Mouse (Mus musculus): Measurements from ENCODE around the gene Capn9. TPM values are rescaled to one million over a fixed set of nuclear protein-coding genes. Genes with fewer than 3 reads are reported as not detected.

The Capn9 gene
- polyA plus RNA-seq, 1 experiment from 2014 or later, result 0.07 TPM

- no peak overlapping the region for H3K4me3 ChIP-seq (replicated peaks)
- no peaks in the 10 kb centered on the region for H3K9me3 ChIP-seq
- no peaks in the 10 kb centered on the region for H3K27me3 ChIP-seq
- no peak overlapping the region for H3K9ac ChIP-seq (replicated peaks)
- H3K4me2 ChIP-seq (replicated peaks), result no peak overlapping the region
- 73% methylated on average over 1 of the region's 1 CpGs for WGBS
- H3K36me3 ChIP-seq, result peaks cover 95% of the 10 kb centered on the region
- no peak overlapping the region for H3K27ac ChIP-seq
- no peaks in the 10 kb centered on the region for H3K4me1 ChIP-seq (replicated peaks)
- no peak for ATAC-seq
Measured at GRCm38 (mm10) chr8:124548187-124548586, 27.7 kb upstream of the Capn9 start.

DNA sequence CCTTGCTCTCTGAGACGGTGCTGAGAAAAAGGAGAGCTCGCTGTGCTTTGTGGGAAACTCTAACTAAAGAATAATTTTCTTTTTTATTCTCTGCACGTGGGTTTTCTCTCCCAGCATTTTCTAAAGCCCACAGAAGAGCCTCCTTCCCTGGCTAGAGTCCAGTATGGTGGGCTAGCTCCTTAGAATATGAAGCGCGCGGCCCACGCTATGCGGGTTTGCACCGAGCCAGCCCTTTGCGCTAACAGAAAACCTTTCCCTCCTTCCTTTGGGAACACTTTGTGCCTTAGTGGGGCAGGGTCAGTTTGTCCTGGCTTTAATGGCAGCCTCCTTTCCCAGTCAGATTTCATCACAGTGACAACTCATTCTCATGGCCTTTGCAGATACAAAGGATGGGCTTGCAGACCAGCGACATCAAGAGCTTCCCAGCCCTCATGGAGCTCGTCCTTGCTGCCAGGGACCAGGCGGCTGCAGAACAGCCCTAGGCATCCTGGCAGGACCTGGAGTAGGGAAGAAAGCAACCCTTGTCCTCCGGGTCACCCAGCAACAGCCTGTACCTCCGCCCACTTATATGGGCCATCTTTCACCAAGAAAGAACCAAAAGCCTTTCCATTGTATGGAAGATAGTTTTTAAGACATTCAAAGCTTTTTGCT, 24.8 kb upstream of the Capn9 start:
- Histone ChIP-seq H3K9me3 (no peaks in the 10 kb centered on the region), H3K9ac (replicated peaks) (no peak overlapping the region), H3K4me3 (replicated peaks) (no peak overlapping the region), H3K27ac (no peak overlapping the region), H3K4me2 (replicated peaks) (no peak overlapping the region), H3K27me3 (no peaks in the 10 kb centered on the region), H3K4me1 (replicated peaks) (no peaks in the 10 kb centered on the region; the same call in 1 of the 2 replicates), H3K36me3 (peaks cover 67% of the 10 kb centered on the region)
- no peak for ATAC-seq
- WGBS, result 94% methylated on average over 15 of the region's 15 CpGs

DNA sequence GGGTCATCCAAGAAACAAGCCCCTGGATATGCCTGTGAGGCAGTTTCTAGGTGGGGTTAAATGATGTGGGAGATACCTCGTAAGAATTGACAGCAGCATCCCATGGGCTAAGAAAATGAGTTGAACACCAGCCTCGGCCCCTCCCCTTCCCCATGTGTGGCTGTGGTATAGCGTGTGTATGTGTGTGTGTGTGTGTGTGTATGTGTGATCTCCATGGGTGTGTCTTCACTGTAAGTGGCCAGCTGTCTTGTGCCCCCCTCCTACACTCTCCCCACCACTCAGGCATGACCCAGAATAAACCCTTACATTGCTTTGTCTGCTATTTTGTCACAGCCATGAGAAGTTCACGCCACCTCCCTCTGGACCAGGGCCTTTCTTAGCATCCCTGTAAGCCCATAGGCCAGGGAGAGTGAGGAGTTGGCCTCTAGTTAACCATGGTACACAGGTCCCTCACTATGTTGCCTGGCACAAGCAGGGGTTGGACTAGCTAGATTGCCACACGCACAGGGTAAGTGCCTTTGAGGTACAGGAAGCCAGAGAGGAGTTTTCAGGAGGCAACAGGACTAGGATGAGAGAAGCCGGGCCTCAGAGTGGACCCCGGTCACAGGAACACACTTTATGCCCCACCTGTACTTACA, 20.7 kb upstream of the Capn9 start:
- Histone ChIP-seq H3K4me2 (replicated peaks) (no peak overlapping the region), H3K4me3 (replicated peaks) (no peak overlapping the region), H3K27ac (no peak overlapping the region), H3K4me1 (replicated peaks) (peaks cover 14% of the 10 kb centered on the region), H3K9me3 (no peaks in the 10 kb centered on the region), H3K9ac (replicated peaks) (no peak overlapping the region), H3K27me3 (no peaks in the 10 kb centered on the region), H3K36me3 (peaks cover 28% of the 10 kb centered on the region)
- ATAC-seq, result no peak
- WGBS, result 93% methylated on average over 7 of the region's 7 CpGs

DNA sequence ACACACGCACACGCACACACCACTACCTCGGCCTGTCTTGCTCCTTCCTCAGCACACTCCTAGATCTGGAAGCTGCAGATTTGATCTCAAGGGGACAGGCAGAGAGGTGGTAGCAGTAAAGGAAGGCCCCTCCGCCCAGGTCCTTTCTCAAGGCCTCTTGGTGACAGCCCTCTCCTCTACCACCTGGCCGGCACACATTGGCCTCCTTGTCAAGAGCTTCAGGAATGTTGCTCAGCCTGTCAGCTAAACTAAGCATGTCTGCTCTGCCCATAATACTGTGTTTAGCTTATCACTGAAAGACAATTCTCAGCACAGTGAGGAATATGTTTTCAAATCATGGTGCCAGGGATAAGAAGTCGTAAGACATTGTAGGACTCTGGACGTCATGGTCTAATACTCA, 19.7 kb upstream of the Capn9 start:
- Histone ChIP-seq H3K4me3 (replicated peaks) (no peak overlapping the region), H3K9ac (replicated peaks) (no peak overlapping the region), H3K27me3 (no peaks in the 10 kb centered on the region), H3K4me1 (replicated peaks) (peaks cover 14% of the 10 kb centered on the region), H3K36me3 (peaks cover 19% of the 10 kb centered on the region), H3K27ac (peak overlapping the region; percentile 22; the same call in 1 of the 2 replicates), H3K4me2 (replicated peaks) (no peak overlapping the region), H3K9me3 (no peaks in the 10 kb centered on the region)
- 79% methylated on average over 7 of the region's 7 CpGs for WGBS
- no peak for ATAC-seq

DNA sequence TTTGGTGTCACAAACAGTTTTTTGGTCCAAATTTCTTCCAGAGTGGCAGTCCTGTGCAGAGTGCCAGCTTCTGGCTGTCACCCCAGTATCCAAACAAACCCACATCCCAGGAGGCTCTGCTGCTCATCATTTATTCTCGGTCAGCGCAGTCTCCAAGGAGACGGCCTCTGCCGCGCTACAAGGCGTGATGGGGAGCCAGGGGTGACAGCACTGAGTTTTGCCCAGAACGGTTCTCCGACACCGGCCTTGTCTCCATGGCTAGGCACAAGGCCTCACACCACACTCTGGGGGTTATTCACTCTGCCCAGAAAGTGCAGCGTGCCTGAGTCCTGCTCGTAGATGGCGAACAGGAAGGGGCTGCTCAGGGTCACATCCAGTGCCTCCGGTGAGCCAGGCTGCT, 19.3 kb upstream of the Capn9 start:
- Histone ChIP-seq H3K9me3 (no peaks in the 10 kb centered on the region), H3K4me1 (replicated peaks) (peaks cover 14% of the 10 kb centered on the region), H3K4me3 (replicated peaks) (no peak overlapping the region), H3K27ac (no peak overlapping the region; the same call in 1 of the 2 replicates), H3K9ac (replicated peaks) (0 out of 2 replicates have a peak overlapping the region, but pooled peaks have one; percentile 28), H3K36me3 (peaks cover 14% of the 10 kb centered on the region), H3K4me2 (replicated peaks) (no peak overlapping the region), H3K27me3 (no peaks in the 10 kb centered on the region)
- ATAC-seq, result peak; percentile 66
- 58% methylated on average over 13 of the region's 13 CpGs for WGBS

GRCm38 (mm10) chr8:124557476-124557875, 18.4 kb upstream of the Capn9 start:
- Histone ChIP-seq H3K4me2 (replicated peaks) (no peak overlapping the region), H3K9me3 (no peaks in the 10 kb centered on the region), H3K27me3 (no peaks in the 10 kb centered on the region), H3K9ac (replicated peaks) (0 out of 2 replicates have a peak overlapping the region, but pooled peaks have one; percentile 2), H3K4me3 (replicated peaks) (no peak overlapping the region), H3K36me3 (peaks cover 6% of the 10 kb centered on the region), H3K27ac (no peak overlapping the region), H3K4me1 (replicated peaks) (peaks cover 14% of the 10 kb centered on the region)
- ATAC-seq, result no peak
- WGBS, result 67% methylated on average over 5 of the region's 5 CpGs

- Histone ChIP-seq H3K9me3 (no peaks in the 10 kb centered on the region), H3K9ac (replicated peaks) (no peak overlapping the region), H3K4me3 (replicated peaks) (no peak overlapping the region), H3K27me3 (no peaks in the 10 kb centered on the region), H3K4me1 (replicated peaks) (no peaks in the 10 kb centered on the region), H3K36me3 (no peaks in the 10 kb centered on the region), H3K4me2 (replicated peaks) (no peak overlapping the region), H3K27ac (no peak overlapping the region)
- ATAC-seq, result no peak
- WGBS, result 83% methylated on average over 6 of the region's 6 CpGs
Measured at GRCm38 (mm10) chr8:124567126-124567525, 8.8 kb upstream of the Capn9 start.

- Histone ChIP-seq H3K36me3 (no peaks in the 10 kb centered on the region), H3K27ac (no peak overlapping the region), H3K4me1 (replicated peaks) (no peaks in the 10 kb centered on the region), H3K9me3 (no peaks in the 10 kb centered on the region), H3K4me3 (replicated peaks) (no peak overlapping the region), H3K4me2 (replicated peaks) (no peak overlapping the region), H3K27me3 (no peaks in the 10 kb centered on the region), H3K9ac (replicated peaks) (no peak overlapping the region)
- WGBS, result 94% methylated on average over 3 of the region's 3 CpGs
- ATAC-seq, result no peak
Measured at GRCm38 (mm10) chr8:124567584-124567983, 8.3 kb upstream of the Capn9 start.

DNA sequence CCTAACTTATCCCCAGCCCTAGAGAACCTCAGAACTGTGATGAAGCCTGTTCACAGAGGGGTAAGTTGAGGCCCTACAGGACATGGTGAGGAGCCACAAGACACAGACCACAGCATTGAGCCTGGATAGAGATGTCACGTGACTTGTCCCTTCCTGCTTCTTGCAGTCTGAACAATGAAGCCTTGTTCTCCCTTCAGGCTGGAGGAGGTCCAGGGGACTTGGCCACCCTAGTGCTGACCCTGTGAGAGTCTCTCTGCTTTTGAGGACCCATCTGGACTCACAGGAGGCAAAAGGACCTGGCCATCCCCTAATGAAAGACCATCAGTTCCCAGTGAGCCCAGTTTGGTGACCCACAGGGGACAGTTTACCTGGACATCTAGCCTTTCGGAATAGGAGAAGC, 6.8 kb upstream of the Capn9 start:
- Histone ChIP-seq H3K27me3 (no peaks in the 10 kb centered on the region), H3K9ac (replicated peaks) (no peak overlapping the region), H3K27ac (no peak overlapping the region), H3K4me1 (replicated peaks) (no peaks in the 10 kb centered on the region), H3K9me3 (no peaks in the 10 kb centered on the region), H3K4me2 (replicated peaks) (no peak overlapping the region), H3K36me3 (no peaks in the 10 kb centered on the region), H3K4me3 (replicated peaks) (no peak overlapping the region)
- 78% methylated on average over 2 of the region's 2 CpGs for whole genome bisulfite sequencing
- ATAC-seq, result no peak

GRCm38 (mm10) chr8:124569593-124569992, 6.3 kb upstream of the Capn9 start, which contains the start of gene Agt:
Gene Agt, minus strand, starts transcription at chr8:124569706.
- Histone ChIP-seq H3K4me3 (replicated peaks) (no peak within 1 kb of the TSS), H3K4me2 (replicated peaks) (no peak within 1 kb of the TSS), H3K9ac (replicated peaks) (no peak within 1 kb of the TSS), H3K27ac (no peak within 1 kb of the TSS), H3K4me1 (replicated peaks) (no peaks in the 10 kb centered on the region), H3K9me3 (no peaks in the 10 kb centered on the region), H3K27me3 (no peaks in the 10 kb centered on the region), H3K36me3 (no peaks in the 10 kb centered on the region)
- no peak for ATAC-seq
- 83% methylated on average over 2 of the region's 2 CpGs for WGBS

DNA sequence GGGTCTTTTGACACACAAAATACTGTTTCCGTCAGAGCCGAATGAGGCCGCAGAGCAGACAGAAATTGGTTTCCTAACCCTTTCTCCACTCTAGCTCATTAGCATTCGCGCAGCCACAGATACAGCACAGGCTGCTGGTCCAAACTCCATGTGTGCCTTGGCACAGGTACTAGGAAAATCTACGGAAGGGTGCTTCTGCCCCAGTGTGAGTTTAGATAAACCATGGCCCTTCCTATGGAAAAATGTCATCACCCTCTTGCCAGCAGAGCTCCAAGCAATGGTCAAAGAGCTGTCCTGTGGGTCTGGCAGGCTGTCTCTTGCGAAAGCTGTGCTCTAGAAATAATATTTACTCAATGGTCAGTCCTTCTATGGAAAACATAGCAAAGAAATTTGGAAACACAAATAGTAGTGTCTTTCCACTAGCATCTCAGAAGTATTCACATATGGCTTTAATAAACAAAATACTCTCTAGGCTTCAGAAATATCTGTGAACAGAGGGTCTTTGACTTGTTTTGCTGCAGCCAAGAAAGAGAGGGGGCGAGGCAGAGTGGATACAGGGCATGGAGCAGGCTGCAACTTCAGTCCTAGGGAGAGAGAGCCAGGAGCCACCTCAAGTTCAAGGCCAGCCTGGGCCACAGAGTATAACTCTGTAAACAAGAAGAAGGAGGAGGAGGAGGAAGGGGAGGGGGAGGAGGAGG, 4.0 kb upstream of the Capn9 start:
- H3K9ac ChIP-seq (replicated peaks), result no peak overlapping the region
- no peaks in the 10 kb centered on the region for H3K36me3 ChIP-seq
- no peaks in the 10 kb centered on the region for H3K9me3 ChIP-seq
- no peak overlapping the region for H3K4me2 ChIP-seq (replicated peaks)
- WGBS, result 73% methylated on average over 8 of the region's 8 CpGs
- no peak for ATAC-seq
- H3K27me3 ChIP-seq, result no peaks in the 10 kb centered on the region
- H3K27ac ChIP-seq, result no peak overlapping the region
- no peaks in the 10 kb centered on the region for H3K4me1 ChIP-seq (replicated peaks)
- no peak overlapping the region for H3K4me3 ChIP-seq (replicated peaks)

DNA sequence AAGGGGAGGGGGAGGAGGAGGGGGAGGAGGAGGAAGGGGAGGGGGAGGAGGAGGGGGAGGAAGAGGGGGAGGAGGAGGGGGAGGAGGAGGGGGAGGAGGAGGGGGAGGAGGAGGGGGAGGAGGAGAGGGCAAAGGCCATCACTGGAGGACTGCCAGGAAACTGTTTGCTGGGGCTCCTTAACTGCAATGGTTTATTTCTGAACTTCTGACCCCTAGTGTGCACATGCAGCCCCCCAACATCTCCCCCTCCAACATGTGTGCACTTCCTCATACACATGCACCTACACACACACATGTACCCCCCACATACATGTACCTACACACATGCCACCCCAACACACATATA, 3.5 kb upstream of the Capn9 start:
- no peaks in the 10 kb centered on the region for H3K27me3 ChIP-seq
- no peak overlapping the region for H3K4me3 ChIP-seq (replicated peaks)
- no peaks in the 10 kb centered on the region for H3K4me1 ChIP-seq (replicated peaks)
- H3K9ac ChIP-seq (replicated peaks), result no peak overlapping the region
- H3K27ac ChIP-seq, result no peak overlapping the region
- no peak for ATAC-seq
- no peaks in the 10 kb centered on the region for H3K9me3 ChIP-seq
- H3K4me2 ChIP-seq (replicated peaks), result no peak overlapping the region
- no peaks in the 10 kb centered on the region for H3K36me3 ChIP-seq
